In the genomic region with DNA sequence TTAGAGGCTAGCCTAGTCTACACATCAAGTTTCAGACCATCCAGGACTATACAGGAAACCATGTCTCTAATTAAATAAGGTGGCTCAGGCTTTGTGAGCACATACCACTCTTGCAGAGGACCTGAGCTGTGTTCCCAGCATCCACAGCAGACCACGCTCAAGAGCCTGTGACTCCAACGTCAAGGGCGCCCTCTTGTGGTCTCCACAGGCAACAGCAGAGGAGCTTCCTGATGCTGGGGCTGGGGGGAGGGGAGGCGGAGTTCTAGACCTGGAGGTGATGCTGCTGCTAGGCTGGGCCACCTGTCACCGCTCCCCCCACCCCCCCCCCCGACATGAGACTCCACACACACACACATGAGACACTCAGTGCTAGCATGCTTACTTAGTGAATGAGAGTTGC, we compare ENCODE assay signal across 7 mouse cellular contexts. TPM values are rescaled to one million over a fixed set of nuclear protein-coding genes. Genes with fewer than 3 reads are reported as not detected.
A peak's percentile ranks its signal among the peaks of the same experiment; 100 is the strongest.
DNase-seq lines count a peak whose midpoint lies in the region; ATAC-seq and TF ChIP-seq lines count a peak whose summit lies in the region.

No protein-coding gene starts in this region.

- H3K27ac ChIP-seq in limb, embryonic 11.5 days (replicated peaks; ENCODE audit: low read depth, low read length) = no peak overlapping the region
- H3K27ac ChIP-seq in limb, embryonic 10.5 days = no peak overlapping the region
- no peak overlapping the region for H3K27ac ChIP-seq in liver, postnatal 0 days (ENCODE audit: low read depth)

- H3K4me3 ChIP-seq in limb, embryonic 11.5 days (ENCODE audit: low read depth, low read length) = no peak overlapping the region
- no peak overlapping the region for H3K4me3 ChIP-seq in limb, embryonic 10.5 days
- H3K4me3 ChIP-seq in liver, postnatal 0 days (ENCODE audit: low read depth, low read length) = no peak overlapping the region

- no peak overlapping the region for H3K9ac ChIP-seq in limb, embryonic 11.5 days (ENCODE audit: low read length)
- no peak overlapping the region for H3K9ac ChIP-seq in liver, postnatal 0 days (replicated peaks)

- H3K4me2 ChIP-seq in limb, embryonic 11.5 days (ENCODE audit: low read depth, severe bottlenecking) = no peak overlapping the region
- H3K4me2 ChIP-seq in liver, postnatal 0 days (ENCODE audit: low read depth, low read length) = no peak overlapping the region

- 29% methylated on average over 6 of the region's 6 CpGs for WGBS in limb, embryonic 11.5 days
- WGBS in limb, embryonic 10.5 days = 24% methylated on average over 6 of the region's 6 CpGs
- WGBS in liver, postnatal 0 days (ENCODE audit: insufficient replicate concordance) = 32% methylated on average over 6 of the region's 6 CpGs

- H3K36me3 ChIP-seq in limb, embryonic 11.5 days (ENCODE audit: control insufficient read depth, insufficient read depth, low read length) = no peaks in the 10 kb centered on the region
- no peaks in the 10 kb centered on the region for H3K36me3 ChIP-seq in limb, embryonic 10.5 days
- H3K36me3 ChIP-seq in liver, postnatal 0 days (replicated peaks; ENCODE audit: insufficient read depth, low read length) = no peaks in the 10 kb centered on the region

- no peak for TF ChIP-seq EP300 in liver, postnatal 0 days (IDR thresholded peaks at IDR 0.05; ENCODE audit: low read depth)

- H3K9me3 ChIP-seq in limb, embryonic 11.5 days (ENCODE audit: control insufficient read depth, low read length) = no peaks in the 10 kb centered on the region
- no peaks in the 10 kb centered on the region for H3K9me3 ChIP-seq in limb, embryonic 10.5 days (replicated peaks)
- H3K9me3 ChIP-seq in liver, postnatal 0 days (ENCODE audit: low read length) = no peaks in the 10 kb centered on the region

- no peaks in the 10 kb centered on the region for H3K4me1 ChIP-seq in limb, embryonic 11.5 days (ENCODE audit: control insufficient read depth, insufficient read depth, low read length)
- H3K4me1 ChIP-seq in limb, embryonic 10.5 days = peaks cover 11% of the 10 kb centered on the region
- peaks cover 20% of the 10 kb centered on the region for H3K4me1 ChIP-seq in liver, postnatal 0 days (ENCODE audit: insufficient read depth)

- TF ChIP-seq CTCF in liver, postnatal 0 days (IDR thresholded peaks at IDR 0.05; ENCODE audit: low read depth) = peak; percentile 75

- H3K27me3 ChIP-seq in limb, embryonic 11.5 days (ENCODE audit: control insufficient read depth, insufficient read depth, low read length) = no peaks in the 10 kb centered on the region
- no peaks in the 10 kb centered on the region for H3K27me3 ChIP-seq in limb, embryonic 10.5 days (ENCODE audit: low read depth, poor library complexity, severe bottlenecking)
- H3K27me3 ChIP-seq in liver, postnatal 0 days (ENCODE audit: insufficient read depth, low read length) = no peaks in the 10 kb centered on the region

- ATAC-seq in limb, embryonic 11.5 days (ENCODE audit: insufficient number of reproducible peaks, low FRiP score, low TSS enrichment, low read depth) = no peak
- ATAC-seq in liver, postnatal 0 days = no peak

- peak; percentile 44 for DNase-seq in limb, embryonic 11.5 days (ENCODE audit: low spot score)
- DNase-seq in limb, embryonic 10.5 days (ENCODE audit: low spot score) = no peak
- DNase-seq in WW6 (ENCODE audit: low read depth, low spot score) = peak; percentile 70
- DNase-seq in liver, postnatal 0 days = peak; percentile 58
- peak; percentile 59 to 72 for DNase-seq in thymus, postnatal 10 days (ENCODE audit: low spot score in 2 of 2)
- DNase-seq in adrenal gland, adult 18-20 months (ENCODE audit: low spot score in 2 of 2) = no peak
- no peak for DNase-seq in right cerebral cortex, adult 18-20 months

RNA-seq across cellular contexts. Expression of gene Baiap2l2, which starts 5.1 kb away (rescaled TPM):
- 0.88 and 3.3 TPM in 2 replicates for polyA plus RNA-seq in limb, embryonic 11.5 days (2014; fragmentation: Nextera tagmentation; extraction: Ambion mirVana)
- 2.6 and 3.1 TPM in 2 replicates for polyA plus RNA-seq in limb, embryonic 10.5 days (2016; fragmentation: Nextera tagmentation; extraction: Ambion mirVana)
- 1.2 and 2.1 TPM in 2 replicates for polyA plus RNA-seq in liver, postnatal 0 days (2015; fragmentation: Nextera tagmentation; extraction: Ambion mirVana)
- total RNA-seq in adrenal gland, adult 18-20 months (2021) = under 1 TPM; 0.13 to 0.93 TPM

RNA-seq across cellular contexts. Expression of gene Slc16a8, which starts 25.6 kb away (rescaled TPM):
- polyA plus RNA-seq in limb, embryonic 11.5 days (2014; fragmentation: Nextera tagmentation; extraction: Ambion mirVana) = not detected in 2 replicates
- 0.16 TPM in 1 of 2 replicates, not detected in the other for polyA plus RNA-seq in limb, embryonic 10.5 days (2016; fragmentation: Nextera tagmentation; extraction: Ambion mirVana)
- polyA plus RNA-seq in liver, postnatal 0 days (2015; fragmentation: Nextera tagmentation; extraction: Ambion mirVana) = not detected in 2 replicates
- total RNA-seq in adrenal gland, adult 18-20 months (2021) = not detected

RNA-seq across cellular contexts. Expression of gene Pla2g6, which starts 48.0 kb away (rescaled TPM):
- polyA plus RNA-seq in limb, embryonic 11.5 days (2014; fragmentation: Nextera tagmentation; extraction: Ambion mirVana) = 10.8 and 11.3 TPM in 2 replicates
- 17.0 and 18.2 TPM in 2 replicates for polyA plus RNA-seq in limb, embryonic 10.5 days (2016; fragmentation: Nextera tagmentation; extraction: Ambion mirVana)
- polyA plus RNA-seq in liver, postnatal 0 days (2015; fragmentation: Nextera tagmentation; extraction: Ambion mirVana) = 18.5 and 18.8 TPM in 2 replicates
- 10 to 100 TPM; 25.3 to 26.5 TPM for total RNA-seq in adrenal gland, adult 18-20 months (2021)

RNA-seq across cellular contexts. Expression of gene Gm49486, which starts 51.0 kb away (rescaled TPM):
- polyA plus RNA-seq in limb, embryonic 11.5 days (2014; fragmentation: Nextera tagmentation; extraction: Ambion mirVana) = 0.43 and 0.47 TPM in 2 replicates
- polyA plus RNA-seq in limb, embryonic 10.5 days (2016; fragmentation: Nextera tagmentation; extraction: Ambion mirVana) = 0.11 and 0.48 TPM in 2 replicates
- polyA plus RNA-seq in liver, postnatal 0 days (2015; fragmentation: Nextera tagmentation; extraction: Ambion mirVana) = 0.08 TPM in 2 replicates
- under 1 TPM in 1 of 2 experiments, not detected in 1; 0.29 TPM for total RNA-seq in adrenal gland, adult 18-20 months (2021)

RNA-seq across cellular contexts. Expression of gene Pick1, which starts 51.2 kb away (rescaled TPM):
- polyA plus RNA-seq in limb, embryonic 11.5 days (2014; fragmentation: Nextera tagmentation; extraction: Ambion mirVana) = 23.6 and 25.0 TPM in 2 replicates
- polyA plus RNA-seq in limb, embryonic 10.5 days (2016; fragmentation: Nextera tagmentation; extraction: Ambion mirVana) = 38.3 and 52.5 TPM in 2 replicates
- 11.5 and 12.2 TPM in 2 replicates for polyA plus RNA-seq in liver, postnatal 0 days (2015; fragmentation: Nextera tagmentation; extraction: Ambion mirVana)
- 10 to 100 TPM; 15.7 to 18.4 TPM for total RNA-seq in adrenal gland, adult 18-20 months (2021)

Comparison
In these comparisons a context has a peak if more than half of its experiments do, and no peak if none do; other contexts are left out.
1. DNase-seq: peak in limb, embryonic 11.5 days (single experiment), WW6 (single experiment), liver, postnatal 0 days (single experiment) and thymus, postnatal 10 days (2 of 2); none in limb, embryonic 10.5 days (single experiment), adrenal gland, adult 18-20 months (0 of 2) and right cerebral cortex, adult 18-20 months (single experiment).